Mouse (Mus musculus) naive thymus-derived CD4-positive, alpha-beta T cell, adult 2 months (primary cell): Measurements from ENCODE around the gene Crybb1.

ENCODE experiments used
- DNase-seq: peaks from one replicate; pipeline ENCODE4 v3.0.0-alpha.2; 2011; ENCODE audit warnings: low read depth

Crybb1 gene

DNA sequence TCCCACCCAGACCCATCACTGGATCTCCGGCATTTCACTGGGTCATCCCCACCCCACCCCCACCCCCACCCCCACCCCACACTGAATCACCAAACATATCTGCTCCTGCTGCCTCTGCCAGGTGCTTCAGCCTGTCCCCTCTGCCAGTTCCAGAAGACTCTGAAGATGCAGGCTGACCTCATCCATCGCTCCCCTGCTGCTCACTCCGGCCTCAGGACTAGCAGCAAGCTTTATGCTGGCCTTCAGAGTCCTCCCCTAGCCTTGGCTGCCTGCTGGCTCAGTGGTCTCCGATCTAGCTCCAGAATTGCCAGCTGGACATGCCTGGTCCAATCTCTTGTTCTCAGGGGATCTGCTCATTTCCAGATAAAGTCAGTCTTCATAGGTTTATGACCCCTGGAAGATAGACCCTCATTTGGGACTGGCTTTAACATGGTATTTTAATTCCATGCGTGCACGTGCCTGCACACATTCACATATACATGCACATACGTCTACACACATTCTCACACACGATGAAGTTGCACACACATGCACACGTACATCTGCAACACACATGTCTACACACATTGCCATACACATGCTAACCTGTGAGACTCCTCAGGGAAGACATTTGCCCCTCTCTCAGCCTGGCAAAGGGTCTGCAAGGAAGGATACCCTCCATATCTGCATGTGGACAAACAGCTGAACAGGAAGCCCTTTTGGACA lies 17.6 kb upstream of the Crybb1 start:
- DNase-seq = no peak

DNA sequence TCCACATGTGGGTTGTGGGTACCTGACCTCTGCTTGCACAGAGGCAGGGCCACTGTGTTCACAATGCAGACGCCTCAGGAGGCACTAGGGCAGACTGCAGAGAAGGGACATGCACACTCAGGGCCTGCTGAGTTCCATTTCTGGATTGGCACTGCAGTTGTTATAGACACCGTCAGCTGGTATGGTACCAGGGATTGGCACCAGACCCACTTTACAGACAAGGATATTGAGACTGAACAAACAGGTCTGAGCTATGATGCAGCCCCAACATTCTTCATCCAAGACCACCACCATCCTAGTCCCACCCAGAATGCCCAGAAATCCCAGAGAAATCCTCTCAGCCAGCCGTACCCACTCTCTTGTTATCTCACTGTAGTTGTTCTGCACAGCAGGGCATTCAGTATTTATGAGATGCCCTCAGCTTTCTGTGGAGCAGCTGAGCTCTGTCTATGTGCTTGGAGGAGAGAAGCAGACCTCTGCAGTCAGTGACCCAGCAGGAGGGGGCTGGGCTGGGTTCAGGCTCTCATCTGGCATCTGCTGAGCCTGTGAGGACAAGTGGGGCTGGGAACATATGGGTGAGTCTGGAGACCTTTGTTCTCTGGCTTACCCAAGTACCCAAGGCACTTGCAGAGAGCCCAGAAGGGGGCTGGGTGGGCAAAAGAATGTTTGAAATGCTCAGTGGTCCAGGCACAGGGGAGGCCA lies 16.7 kb upstream of the Crybb1 start:
- no peak for DNase-seq

DNA sequence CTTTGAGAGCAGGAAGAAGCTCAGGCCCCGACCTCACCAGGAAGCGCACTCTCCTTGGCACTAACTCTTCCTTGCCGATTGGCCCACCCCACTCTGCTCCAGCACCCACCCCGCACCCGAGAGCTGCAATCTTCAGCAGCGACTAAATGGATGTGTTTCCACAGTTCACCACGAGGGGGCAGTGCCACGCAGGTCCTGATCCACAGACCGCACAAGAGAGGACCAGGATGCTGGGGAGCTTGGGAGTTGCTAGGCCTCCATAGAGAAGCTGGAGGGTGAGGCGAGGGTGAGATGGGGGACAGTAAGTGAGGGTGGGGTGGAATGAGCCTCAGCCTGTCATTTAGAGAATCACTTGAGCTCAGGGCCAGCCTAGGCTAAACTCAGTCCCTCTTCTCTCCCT lies 14.9 kb upstream of the Crybb1 start:
- DNase-seq = peak; percentile 93

DNA sequence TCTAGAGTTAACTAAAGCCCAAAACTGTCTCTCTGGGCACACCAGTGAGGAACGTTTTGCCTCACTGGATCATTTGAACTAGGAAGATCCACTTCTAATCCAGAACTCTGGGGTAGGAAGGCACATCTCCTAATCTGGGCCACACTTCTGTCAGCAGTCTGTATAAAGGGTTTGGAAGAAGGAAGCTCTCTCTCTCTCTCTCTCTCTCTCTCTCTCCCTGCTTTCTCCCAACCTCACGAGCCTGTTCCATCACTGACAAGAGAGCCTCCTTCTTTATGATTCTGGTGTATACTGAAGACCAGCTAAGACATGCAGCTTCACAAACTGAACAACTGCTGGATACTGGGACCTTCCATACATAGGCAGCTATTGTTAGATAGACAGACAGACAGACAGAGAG lies 13.8 kb upstream of the Crybb1 start:
- no peak for DNase-seq

DNA sequence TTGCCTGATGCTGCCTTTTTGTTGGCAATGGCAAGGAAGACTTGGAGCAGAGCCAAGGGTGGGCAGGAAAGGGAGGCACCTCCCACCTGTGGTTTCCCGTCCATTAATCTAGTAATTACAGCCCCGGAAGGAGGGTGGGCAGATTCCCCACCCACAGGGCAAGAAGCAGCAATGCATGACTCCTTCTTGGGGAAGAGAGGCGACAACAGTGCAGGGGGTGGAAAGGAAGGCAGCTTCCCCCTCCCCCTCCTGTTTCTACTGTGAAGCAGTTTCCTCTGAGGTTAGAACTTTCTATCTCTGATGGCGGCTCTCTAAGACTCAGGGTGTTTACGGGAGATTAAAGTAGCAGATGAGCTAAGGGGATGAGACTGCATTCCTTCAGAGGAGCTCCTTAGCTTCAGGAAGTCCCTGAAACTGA lies 13.2 kb upstream of the Crybb1 start:
- DNase-seq = peak; percentile 81

DNA sequence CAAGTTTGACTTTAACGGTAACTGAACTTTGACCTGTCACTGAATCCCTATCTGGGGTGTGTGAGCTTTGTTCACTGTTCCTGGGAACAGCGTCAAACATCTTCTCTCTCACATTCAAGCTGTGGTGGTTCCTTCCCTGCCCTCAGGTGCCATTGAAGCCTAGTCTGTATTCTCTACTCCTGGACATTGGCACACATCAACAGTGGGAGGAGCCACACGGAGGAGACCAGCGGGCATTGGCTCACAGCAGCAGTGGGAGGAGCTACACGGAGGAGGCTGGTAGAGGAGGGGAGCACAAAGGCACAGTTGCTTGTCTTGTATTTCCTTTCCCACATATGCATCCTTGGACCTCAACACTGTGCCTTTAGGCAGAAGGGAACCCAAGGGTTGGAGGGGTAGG lies 12.6 kb upstream of the Crybb1 start:
- no peak for DNase-seq

DNA sequence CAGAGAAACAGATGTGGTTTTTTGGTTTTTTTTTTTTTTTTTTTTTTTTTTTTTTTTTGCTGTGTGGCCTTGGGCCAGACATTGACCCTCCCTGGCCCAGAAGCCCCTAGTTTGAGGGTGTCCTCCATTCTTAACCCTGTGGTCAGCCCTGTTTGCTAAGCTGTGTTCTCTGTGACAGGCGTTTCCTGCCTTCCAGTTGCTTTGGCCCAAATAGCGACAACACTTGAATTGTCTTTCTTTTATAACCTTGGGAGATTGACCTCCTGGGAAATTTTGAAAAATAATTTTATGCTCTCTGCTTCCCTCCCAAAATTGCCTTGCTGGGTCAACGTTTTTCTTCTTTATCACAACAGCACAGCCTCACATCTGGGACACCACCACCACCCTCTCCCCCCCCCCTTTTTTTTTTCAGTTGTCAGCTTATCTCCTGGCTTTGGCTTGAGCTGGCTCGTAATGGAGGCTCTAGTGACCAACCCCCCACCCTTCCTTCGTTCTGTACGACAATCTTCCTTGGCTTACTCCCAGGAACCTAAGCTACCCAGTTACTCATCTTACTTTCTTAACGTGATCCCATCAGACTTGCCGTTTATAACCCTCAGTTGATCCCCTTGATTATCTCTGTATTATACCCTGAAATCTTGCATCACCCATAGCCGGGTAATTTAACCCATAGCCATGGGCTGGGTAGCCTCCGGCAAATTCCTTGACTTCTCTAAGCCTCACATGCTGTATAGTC lies 11.9 kb upstream of the Crybb1 start:
- no peak for DNase-seq

DNA sequence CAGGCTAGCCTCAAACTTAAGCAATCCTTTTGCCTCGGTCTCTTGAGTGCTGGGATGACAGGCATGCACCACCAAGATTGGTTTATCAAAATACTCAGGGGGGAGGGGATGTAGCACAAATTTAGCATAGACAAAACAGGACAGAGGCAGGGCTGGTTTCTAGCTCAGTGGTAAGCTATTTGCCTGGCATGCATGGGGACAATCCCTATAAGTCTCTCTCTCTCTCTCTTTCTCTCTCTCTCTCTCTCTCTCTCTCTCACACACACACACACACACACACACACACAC lies 11.4 kb upstream of the Crybb1 start:
- DNase-seq = no peak

DNA sequence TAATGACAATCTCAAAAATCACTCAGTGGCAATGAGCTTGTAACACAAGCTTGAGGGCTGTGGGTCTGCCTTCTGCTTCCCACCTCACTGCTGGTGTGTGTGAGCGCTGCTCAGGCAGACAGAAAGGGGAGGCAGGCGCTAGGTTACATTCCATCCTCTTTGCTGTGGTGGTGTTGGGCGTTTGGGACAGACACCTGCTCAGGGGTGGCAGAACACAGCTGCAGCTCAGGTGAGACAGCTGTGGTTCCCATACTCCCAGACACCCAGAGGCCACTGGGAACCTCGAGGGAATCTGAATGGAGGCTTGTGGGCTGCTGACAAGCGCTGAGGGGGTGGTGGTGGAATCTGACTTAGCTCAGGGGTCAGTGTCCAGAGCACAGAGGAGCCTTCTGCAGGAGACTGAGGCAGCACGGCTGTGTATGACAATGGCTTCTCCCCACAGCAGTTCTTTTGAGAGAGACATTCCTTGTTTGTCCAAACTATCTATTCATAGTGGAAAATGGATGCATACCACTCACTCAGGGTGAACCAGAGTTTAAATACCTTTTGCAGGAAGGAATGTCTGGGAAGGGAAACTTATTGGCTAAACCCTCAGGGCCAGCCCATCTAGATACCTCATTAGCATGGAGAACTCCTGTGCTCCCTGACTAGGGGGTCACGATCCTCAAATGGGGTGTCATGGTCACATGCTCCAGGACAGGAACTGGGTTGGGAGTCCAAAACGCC lies 10.6 kb upstream of the Crybb1 start:
- no peak for DNase-seq

DNA sequence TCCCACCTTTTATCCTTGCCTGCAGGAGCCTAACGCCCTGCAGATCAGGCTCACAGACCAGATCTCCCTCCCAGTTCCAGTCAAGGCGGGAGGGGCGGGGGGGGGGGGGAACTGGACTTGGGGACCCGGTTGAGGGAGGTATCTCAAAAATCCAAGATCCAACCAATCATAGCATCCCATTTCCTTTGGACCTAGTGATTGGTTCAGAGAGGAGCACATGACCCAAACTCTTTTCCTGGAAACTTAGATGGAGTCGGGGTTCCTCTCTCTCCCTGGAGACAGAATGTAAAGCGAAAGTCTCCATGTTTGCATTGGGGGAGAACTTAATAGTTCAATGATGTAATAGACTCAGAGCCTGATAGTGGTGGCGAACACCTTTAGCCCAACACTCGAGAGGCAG lies 8.2 kb upstream of the Crybb1 start:
- no peak for DNase-seq

DNA sequence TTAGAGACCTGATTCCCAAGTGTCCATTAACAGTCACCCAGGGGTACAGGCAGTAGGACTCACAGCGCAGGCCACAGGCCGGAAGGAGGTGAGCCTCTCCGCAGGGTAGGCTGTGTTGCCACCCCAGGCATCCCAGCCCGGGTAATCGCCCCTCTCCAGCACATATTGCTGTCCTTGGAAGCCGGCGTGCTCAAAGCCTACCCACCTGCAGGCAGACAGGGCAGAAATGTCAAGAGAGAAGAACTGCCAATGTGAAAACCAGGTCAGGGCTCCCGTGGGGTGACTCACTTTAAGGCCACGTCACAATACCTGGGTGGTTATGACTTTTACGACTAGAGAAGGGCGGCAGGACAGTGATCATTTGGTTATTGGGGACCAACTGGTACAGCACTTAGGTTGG lies 6.5 kb upstream of the Crybb1 start:
- no peak for DNase-seq

DNA sequence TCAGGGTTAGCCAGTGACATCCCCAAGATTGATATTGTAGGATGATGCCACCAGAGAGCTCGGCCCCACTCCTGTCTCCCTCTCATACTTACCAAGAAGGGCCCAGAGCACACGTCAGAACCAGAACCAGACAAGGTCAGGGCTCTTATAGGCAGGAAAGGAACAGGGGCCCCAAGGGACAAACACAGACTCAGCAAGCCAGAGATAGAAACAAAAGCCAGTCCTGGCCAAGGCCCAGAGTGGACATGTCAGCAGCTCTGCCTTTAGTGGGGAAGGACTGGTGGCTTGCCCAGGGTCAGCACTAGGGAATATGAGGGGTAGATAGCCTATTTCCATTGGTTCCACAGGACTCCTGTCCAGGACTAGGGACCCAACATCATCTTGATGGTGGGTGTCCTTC lies 3.2 kb upstream of the Crybb1 start, which contains the start of gene Cryba4:
Cryba4 (minus strand) TSS at position 119 of the 400 bp plus-strand sequence.
- no peak for DNase-seq

DNA sequence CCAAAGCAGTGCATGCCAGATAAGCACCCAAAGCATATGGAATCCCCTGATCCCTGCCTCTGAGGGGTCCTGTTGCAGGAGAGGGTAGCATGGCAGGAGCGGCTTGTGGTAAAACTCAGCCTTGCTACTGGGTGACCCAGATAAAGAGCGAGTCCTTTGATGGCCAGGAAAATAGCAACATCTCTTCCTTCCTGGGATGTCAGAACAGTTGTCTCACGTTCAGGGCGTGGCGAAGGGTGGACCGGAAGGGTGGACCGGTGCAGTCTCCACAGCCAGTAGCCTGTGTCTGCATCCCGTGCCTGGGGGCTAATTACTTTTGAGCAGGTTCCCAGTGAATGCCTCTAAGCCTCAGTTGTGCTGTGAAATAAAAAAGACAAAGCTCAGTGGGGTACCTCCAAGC lies 2.4 kb upstream of the Crybb1 start:
- peak; percentile 63 for DNase-seq

DNA sequence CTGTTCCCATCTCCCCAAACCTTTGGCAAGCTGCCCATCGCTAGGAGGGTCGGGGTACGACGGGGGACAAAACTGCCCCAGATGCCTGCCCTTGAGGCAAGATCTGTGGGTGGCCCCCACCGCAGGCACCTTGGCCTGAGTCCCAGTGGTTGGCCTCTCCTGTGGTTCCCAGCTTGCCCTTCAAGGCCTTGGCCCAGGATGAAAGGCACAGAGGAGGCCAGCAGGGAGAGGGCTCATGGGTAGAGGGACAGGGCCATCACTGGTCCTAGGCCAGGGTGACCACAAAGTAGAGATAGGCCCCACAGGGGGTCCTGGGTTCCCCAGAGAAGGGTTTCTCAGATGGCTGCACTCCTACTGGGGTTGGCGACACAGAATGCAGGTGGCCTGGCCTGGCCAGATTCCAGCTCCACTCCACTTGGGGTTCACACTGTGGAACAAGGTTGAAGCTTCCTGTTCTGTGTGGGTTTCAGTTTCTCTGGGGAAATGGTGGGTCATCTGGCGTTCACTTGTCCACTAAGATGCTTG lies 1.3 kb upstream of the Crybb1 start:
- DNase-seq = no peak

DNA sequence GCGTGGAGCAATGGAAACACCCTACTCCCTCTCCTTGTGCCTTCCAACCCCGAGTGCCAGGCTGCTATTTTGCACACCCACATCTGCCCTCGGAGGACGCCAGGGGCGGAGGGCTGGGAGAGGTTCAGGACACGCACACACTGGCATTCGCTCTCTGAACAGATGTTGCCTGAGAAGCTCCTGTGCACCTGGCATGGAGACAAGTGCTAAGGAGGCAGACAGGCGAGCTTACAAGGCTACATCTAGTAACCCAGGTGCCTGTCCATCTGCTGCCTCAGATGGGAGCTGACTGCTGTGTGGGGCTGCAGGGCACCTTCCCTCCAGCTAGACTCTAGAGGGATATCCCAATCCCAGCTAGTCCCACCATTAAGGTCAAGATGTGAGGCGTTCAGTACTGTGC lies 842 bp downstream of the Crybb1 start:
- no peak for DNase-seq

DNA sequence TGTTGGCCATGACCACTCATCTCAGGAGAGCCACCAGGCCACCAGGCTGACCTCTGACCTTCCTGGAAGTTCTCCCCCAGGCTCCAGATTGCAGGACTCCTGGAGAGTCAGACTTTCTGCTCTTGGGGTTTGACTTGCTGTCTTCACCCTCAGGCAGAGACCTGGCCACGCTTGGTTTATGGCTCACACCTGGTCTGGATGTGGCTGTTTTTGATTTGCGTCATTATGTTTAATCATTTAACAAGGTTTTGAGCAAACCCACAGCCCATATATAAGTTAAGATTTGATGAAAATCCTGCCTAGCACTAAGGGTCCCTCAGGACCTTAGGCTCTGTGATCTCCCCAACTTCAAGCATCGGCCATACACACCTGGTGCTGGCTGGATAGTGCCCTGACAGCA lies 2.3 kb downstream of the Crybb1 start:
- no peak for DNase-seq

DNA sequence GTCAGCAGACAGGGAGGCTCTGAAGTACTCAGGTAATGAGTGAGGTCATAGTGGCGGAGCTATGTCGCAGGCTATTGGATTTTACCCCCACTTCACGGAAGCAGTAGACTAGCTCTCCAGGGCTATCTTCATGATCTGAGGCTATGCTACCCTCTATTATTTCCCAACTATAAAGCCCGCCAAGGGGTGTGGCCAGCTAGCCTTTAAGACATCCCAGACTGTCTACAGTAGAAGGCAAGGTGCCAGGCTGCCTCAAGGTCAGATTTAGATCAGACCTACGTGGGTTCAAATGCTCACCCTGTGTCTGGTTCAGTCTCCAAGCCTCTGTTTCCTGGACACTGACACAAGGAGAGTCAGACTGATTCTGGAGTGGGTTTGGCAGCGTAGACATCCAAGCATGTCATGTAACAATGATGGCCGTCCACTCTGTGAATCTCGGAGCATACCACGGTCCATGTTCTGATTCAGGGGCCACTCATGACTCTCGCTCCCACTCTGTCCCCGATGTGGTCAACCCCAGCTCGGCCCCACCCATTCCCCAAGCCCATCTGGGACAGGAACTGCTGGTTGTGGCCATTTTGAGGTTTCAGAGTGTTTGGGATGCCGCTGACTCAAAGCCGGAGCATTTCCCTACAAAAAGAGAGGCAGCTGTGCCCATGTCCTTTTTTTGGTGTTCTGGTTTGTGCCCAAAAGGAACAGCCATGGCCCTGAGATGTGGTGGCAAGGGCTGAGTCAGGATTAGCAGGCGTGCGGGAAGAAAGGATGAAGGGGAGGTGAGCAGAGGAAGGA lies 4.4 kb downstream of the Crybb1 start:
- DNase-seq = no peak

DNA sequence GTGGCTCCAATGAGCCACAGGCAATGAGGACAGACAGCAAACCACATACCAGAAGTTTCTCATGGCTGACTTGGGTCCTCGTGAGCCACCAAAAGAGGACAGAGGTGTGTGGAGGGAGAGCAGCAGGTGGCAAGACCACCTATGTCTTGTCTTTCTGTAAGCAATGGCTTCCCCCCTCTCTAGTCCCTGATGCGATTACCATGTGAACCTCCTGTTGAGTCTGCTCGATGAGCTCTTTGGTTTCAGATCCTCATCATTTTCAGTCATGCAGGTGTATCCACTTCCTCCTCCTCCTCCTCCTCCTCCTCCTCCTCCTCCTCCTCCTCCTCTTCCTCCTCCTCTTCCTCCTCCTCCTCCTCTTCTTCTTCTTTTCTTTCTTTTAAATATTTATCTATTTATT lies 5.2 kb downstream of the Crybb1 start:
- DNase-seq = no peak

DNA sequence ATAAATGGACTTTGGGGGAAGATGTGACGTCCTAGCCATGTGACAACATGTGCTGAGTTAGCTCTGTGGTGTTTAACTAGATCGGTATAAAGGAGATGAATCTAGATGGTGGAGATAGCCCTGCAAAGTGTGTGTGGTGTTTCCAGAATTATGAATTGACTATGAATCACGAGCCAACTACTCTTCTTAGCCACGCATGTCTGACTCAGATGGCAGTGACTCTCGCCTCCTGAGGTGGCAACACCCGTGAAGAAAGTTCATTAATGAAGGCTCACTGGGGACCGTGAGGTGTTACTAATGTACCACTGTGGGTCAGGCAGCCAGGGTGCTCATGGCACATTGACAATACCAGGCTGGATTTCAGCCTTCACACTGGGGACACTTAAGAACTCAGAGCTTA lies 8.5 kb downstream of the Crybb1 start:
- no peak for DNase-seq

DNA sequence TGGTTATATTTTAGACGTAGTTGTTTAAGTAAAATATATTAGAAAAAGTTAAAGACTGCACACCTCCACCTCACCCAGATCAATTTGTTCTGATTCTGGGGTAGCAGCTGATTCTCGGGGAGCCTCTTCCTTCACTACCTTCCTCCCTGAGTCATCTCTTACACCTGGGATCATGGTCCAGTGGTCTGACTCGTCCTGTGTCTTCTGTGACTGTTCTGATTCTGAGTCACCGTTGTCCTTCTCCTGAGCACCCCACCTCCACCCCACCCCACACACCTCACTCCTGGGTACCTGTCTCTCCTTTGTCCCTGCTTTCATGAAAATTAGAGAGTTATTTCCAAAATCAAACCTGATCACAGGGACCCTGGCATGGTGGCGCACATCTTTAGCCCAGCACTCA lies 9.5 kb downstream of the Crybb1 start:
- DNase-seq = no peak

DNA sequence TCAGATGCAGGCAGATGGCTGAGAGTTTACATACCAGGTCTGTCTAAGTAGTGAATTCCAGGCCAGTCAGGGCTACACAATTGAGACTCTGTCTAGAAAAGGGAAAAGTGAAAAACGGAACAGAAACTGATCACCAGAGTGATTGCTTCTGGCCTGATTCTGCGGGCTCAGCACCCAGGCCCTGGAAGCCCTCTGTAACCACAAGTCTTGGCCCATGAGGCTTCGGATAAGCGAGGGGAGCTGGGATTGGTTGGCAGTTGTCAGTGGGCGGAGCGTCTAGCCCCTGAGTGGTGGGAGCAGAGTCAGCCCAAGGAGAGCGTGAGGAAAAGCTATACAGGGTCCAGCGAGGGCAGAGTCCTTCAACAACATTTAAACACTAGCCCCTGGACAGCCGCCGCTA lies 9.9 kb downstream of the Crybb1 start:
- no peak for DNase-seq
